Mouse (Mus musculus): ENCODE results near the gene Cdc42ep1.
A peak's percentile ranks its signal among the peaks of the same experiment; 100 is the strongest.

Gene Cdc42ep1

GRCm38 (mm10) chr15:78842371-78843163 lies at the start of gene Cdc42ep1:
Gene Cdc42ep1, plus strand, starts transcription at chr15:78842624.
- no peak for DNase-seq

- DNase-seq: peak; percentile 81
These were observed 46.0 kb upstream of the Cdc42ep1 start for GRCm38 (mm10) chr15:78796196-78797059.

- DNase-seq: no peak
These were observed 45.4 kb upstream of the Cdc42ep1 start for GRCm38 (mm10) chr15:78797060-78797329.

GRCm38 (mm10) chr15:78799029-78799428 lies 43.4 kb upstream of the Cdc42ep1 start:
- no peak for DNase-seq

GRCm38 (mm10) chr15:78801571-78801970 lies 40.9 kb upstream of the Cdc42ep1 start:
- no peak for DNase-seq

- no peak for DNase-seq
These were observed 40.3 kb upstream of the Cdc42ep1 start for GRCm38 (mm10) chr15:78801971-78802741.

- peak; percentile 71 for DNase-seq
These were observed 39.5 kb upstream of the Cdc42ep1 start, which contains the start of gene Card10 for GRCm38 (mm10) chr15:78802776-78803391. Gene Card10, minus strand, starts transcription at chr15:78803042.

GRCm38 (mm10) chr15:78803499-78803900 lies 38.9 kb upstream of the Cdc42ep1 start:
- peak; percentile 86 for DNase-seq

- peak; percentile 90 for DNase-seq
These were observed 38.1 kb upstream of the Cdc42ep1 start for GRCm38 (mm10) chr15:78804326-78804725.

- DNase-seq: no peak
These were observed 37.1 kb upstream of the Cdc42ep1 start for GRCm38 (mm10) chr15:78805351-78805750.

GRCm38 (mm10) chr15:78806614-78807013 lies 35.8 kb upstream of the Cdc42ep1 start:
- DNase-seq: no peak

GRCm38 (mm10) chr15:78807141-78807540 lies 35.3 kb upstream of the Cdc42ep1 start:
- no peak for DNase-seq

- DNase-seq: no peak
These were observed 33.4 kb upstream of the Cdc42ep1 start for GRCm38 (mm10) chr15:78808980-78809379.

GRCm38 (mm10) chr15:78809739-78810138 lies 32.7 kb upstream of the Cdc42ep1 start:
- no peak for DNase-seq

GRCm38 (mm10) chr15:78810146-78810545 lies 32.3 kb upstream of the Cdc42ep1 start:
- DNase-seq: no peak

GRCm38 (mm10) chr15:78813603-78814002 lies 28.8 kb upstream of the Cdc42ep1 start:
- DNase-seq: no peak

GRCm38 (mm10) chr15:78815314-78816073 lies 26.9 kb upstream of the Cdc42ep1 start:
- DNase-seq: no peak

GRCm38 (mm10) chr15:78816074-78816391 lies 26.4 kb upstream of the Cdc42ep1 start:
- no peak for DNase-seq

GRCm38 (mm10) chr15:78826213-78827204 lies 15.9 kb upstream of the Cdc42ep1 start:
- DNase-seq: peak; percentile 80

GRCm38 (mm10) chr15:78828315-78828714 lies 14.1 kb upstream of the Cdc42ep1 start:
- DNase-seq: no peak

- no peak for DNase-seq
These were observed 12.8 kb upstream of the Cdc42ep1 start for GRCm38 (mm10) chr15:78829636-78830035.
